Mouse (Mus musculus) E14TG2a.4 (cell line): ENCODE measurements at regions not wholly inside any gene's neighbourhood (a gene's known extent, or its start where the extent isn't known, plus 50 kb on each side); places are given as distances from the start of the nearest gene placed in this dataset.

ENCODE experiments used
- CTCF ChIP-seq: conservative IDR thresholded peaks from 2 replicates; pipeline ENCODE4 v1.5.1; 2014; ENCODE audit warnings: low read length
- NANOG ChIP-seq: IDR thresholded peaks from 2 replicates; pipeline ENCODE4 v1.6.1; 2014; ENCODE audit warnings: borderline replicate concordance, low read length, mixed read lengths
- POU5F1 ChIP-seq: IDR thresholded peaks from 2 replicates; pipeline ENCODE4 v1.6.1; 2014; ENCODE audit warnings: low read length, borderline replicate concordance

DNA sequence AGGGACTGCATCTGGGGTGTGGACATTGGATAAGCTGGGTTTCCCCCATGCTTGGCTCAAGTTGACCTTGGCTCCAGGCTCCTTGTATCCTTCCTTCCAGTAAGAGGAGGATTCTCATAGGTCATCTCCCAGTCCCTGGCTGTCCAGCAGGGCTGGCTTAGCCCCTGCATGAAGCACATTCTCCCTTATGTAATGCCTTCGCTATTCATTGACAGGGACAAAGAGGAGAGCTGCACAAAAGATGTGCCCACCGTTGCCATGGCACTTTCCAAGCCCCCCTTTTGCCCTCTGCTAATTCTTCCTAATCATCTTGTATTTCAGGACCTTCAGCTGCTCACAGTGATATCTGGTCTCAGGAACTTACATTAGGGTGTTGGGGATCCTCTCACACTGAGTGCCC lies 79.0 kb upstream of the Fstl4 start:
- no peak for TF ChIP-seq CTCF
- TF ChIP-seq NANOG, result no peak
- no peak for TF ChIP-seq POU5F1
